Mouse (Mus musculus): ENCODE data around the gene Nwd1.

DNA sequence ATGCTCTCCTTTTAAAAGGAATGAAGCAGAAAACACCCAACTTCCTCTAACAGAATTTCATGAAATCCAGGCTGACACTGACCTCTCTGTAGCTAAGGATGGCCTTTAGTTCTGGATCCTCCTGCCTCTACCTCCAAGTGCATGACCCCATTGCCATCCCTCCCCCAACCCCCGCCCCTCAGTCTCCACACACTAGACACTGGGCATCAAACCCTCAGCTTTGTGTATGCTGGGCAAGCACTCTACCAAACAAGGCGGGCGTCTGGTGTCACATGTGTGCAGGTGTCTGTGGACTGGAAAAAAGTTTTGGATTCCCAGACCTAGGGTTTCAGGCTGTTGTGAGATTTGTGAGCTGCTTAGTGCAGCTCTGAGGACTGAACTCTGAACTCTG is 9.0 kb downstream of the Nwd1 start:
- TF ChIP-seq POLR2A (IDR thresholded peaks at IDR 0.05; ENCODE audit: borderline replicate concordance, insufficient read depth, low read length) (no peak), CTCF (IDR thresholded peaks at IDR 0.05; ENCODE audit: borderline replicate concordance, insufficient read depth, low read depth, low read length) (no peak)
